Mouse (Mus musculus) forebrain, embryonic 15.5 days (tissue): Measurements from ENCODE around the gene 4933411K16Rik. TPM values are rescaled to one million over a fixed set of nuclear protein-coding genes. Genes with fewer than 3 reads are reported as not detected.

ENCODE experiments used
- ATAC-seq: fragments of 200-750 bp; cut with Nextera tagmentation; replicated peaks from 2 replicates; pipeline ENCODE4 v1.8.0; 2017; ENCODE audit warnings: mild to moderate bottlenecking, moderate TSS enrichment, moderate library complexity
- H3K27ac ChIP-seq: fragments of 300-500 bp; sonication (generic); replicated peaks from 2 replicates; pipeline ENCODE4 v1.5.1; 2015; ENCODE audit warnings: mild to moderate bottlenecking, inconsistent platforms
- H3K27me3 ChIP-seq: fragments of 300-500 bp; sonication (generic); 2 replicates; pipeline ENCODE4 v1.6.1; 2015; ENCODE audit warnings: inconsistent platforms
- H3K36me3 ChIP-seq: fragments of 300-500 bp; sonication (generic); 2 replicates; pipeline ENCODE4 v1.6.1; 2015; ENCODE audit warnings: mild to moderate bottlenecking, inconsistent platforms
- H3K4me1 ChIP-seq: fragments of 300-500 bp; sonication (generic); 2 replicates; pipeline ENCODE4 v1.6.1; 2015; ENCODE audit warnings: inconsistent platforms
- H3K4me2 ChIP-seq: fragments of 300-500 bp; sonication (generic); replicated peaks from 2 replicates; pipeline ENCODE4 v1.6.1; 2015; ENCODE audit warnings: mild to moderate bottlenecking, inconsistent platforms
- H3K4me3 ChIP-seq: fragments of 300-500 bp; sonication (generic); 2 replicates; pipeline ENCODE4 v1.5.1; 2015; ENCODE audit warnings: mild to moderate bottlenecking, inconsistent platforms
- H3K9ac ChIP-seq: fragments of 300-500 bp; sonication (generic); replicated peaks from 2 replicates; pipeline ENCODE4 v1.6.1; 2015; ENCODE audit warnings: mild to moderate bottlenecking, inconsistent platforms
- H3K9me3 ChIP-seq: fragments of 300-500 bp; sonication (generic); 2 replicates; pipeline ENCODE4 v1.6.1; 2016; ENCODE audit warnings: inconsistent platforms
- WGBS: fragments of 180-500 bp; shearing (Covaris S2); methylation state at CpG from one replicate; pipeline ENCODE4 v1.1.7; 2015; ENCODE audit warnings: mixed read lengths; 5-methylcytosine and 5-hydroxymethylcytosine counted together
- polyA plus RNA-seq: library from polyadenylated mRNA; unstranded; fragments of >200 nt; fragmentation: Nextera tagmentation; extraction: Ambion mirVana; gene quantifications from 2 replicates; pipeline ENCODE4 v1.2.1, GENCODE M21; 2015

Gene 4933411K16Rik
- polyA plus RNA-seq, 1 experiment from 2014 or later, result not detected

DNA sequence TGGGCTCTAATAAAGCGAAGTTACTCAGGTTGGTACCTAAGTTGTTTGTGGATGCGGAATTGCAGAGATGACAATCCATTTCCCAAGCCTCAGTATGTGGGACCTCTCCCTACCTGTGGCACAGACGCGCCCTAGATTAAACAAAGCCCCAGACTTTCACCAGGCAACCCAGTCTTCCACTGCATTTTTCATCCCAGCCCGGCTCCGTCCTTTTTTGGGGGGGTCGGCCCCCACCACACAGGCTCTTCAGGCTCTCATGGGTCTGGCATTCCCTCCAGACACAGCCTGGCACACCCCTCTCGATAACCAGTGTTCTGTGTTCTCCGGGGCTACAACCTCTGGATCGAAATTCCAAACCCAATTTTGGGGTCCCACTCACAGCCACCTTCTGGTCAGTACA lies 33.6 kb downstream of the 4933411K16Rik start:
- Histone ChIP-seq H3K27ac (peak overlapping the region; percentile 75), H3K27me3 (no peaks in the 10 kb centered on the region), H3K4me1 (peaks cover 20% of the 10 kb centered on the region), H3K36me3 (no peaks in the 10 kb centered on the region), H3K9me3 (no peaks in the 10 kb centered on the region), H3K4me3 (peak overlapping the region; percentile 92), H3K9ac (peak overlapping the region; percentile 85), H3K4me2 (peak overlapping the region; percentile 94)
- 5% methylated on average over 10 of the region's 10 CpGs for WGBS
- ATAC-seq, result peak; percentile 1; the same call in 1 of the 2 replicates

DNA sequence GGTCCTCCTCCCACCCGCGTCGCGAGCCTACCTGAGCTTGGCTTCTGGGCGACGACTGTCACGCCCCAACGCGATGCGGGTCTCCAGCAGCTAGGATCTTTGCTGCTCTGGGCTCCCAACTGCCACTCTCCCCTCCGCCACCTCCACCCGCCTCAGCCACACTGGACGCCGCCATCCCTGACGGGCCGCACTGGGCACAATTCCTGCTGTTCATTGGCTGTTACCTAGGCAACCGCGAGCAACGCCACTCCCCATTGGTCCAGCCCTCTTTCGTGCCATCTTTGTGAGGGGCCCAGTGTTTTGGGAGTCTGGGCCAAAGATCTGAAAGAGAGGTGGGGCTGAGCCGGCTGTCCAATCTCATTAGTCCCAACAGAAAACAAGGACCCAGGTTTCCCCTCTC lies 34.1 kb downstream of the 4933411K16Rik start, which contains the start of gene Morn4:
Gene Morn4 (minus strand): TSS at position 192 of the 400 bp plus-strand sequence.
- 0% methylated on average over 21 of the region's 21 CpGs for WGBS
- peak; percentile 85 for ATAC-seq
- Histone ChIP-seq H3K27ac (peak within 1 kb of the TSS; percentile 75), H3K9ac (peak within 1 kb of the TSS; percentile 85), H3K4me1 (peaks cover 24% of the 10 kb centered on the region), H3K36me3 (no peaks in the 10 kb centered on the region), H3K27me3 (no peaks in the 10 kb centered on the region), H3K4me3 (peak within 1 kb of the TSS; percentile 92), H3K9me3 (no peaks in the 10 kb centered on the region), H3K4me2 (peak within 1 kb of the TSS; percentile 94)

DNA sequence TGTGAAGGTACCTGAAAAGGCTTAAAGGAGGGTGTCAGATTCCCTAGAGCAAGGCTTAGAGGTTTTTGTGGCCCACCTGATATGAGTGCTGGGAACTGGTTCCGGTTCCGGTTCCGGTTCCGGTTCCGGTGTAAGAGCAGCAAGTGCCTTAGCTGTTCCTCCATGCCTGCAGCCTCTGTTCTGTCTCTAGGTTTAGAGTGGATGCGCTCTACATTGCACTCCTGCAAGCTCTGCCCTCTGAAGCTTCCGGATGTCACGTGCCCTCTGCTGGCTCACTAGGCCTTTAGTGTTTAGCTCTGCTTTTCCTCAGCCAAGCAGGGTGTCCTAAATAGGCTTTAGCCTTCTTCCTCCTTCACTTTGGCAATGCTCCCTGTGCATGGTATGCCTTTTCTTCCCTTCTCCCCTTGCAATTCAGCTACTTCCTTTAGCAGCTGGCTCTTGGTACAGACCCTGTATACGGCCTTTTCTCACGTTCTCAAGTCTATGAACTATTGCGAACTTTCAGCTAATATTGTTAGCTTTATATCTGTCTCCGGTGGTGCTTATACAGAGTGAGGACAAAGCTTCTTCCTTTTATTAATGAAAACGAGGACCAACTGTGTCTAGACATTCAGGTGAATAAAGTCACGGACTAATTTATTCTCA lies 37.2 kb downstream of the 4933411K16Rik start:
- Histone ChIP-seq H3K4me3 (peak overlapping the region; percentile 83), H3K36me3 (0 out of 2 replicates have a peak, but pooled peaks cover 6% of the 10 kb centered on the region), H3K9ac (0 out of 2 replicates have a peak overlapping the region, but pooled peaks have one; percentile 21), H3K27me3 (no peaks in the 10 kb centered on the region), H3K9me3 (no peaks in the 10 kb centered on the region), H3K4me1 (peaks cover 40% of the 10 kb centered on the region), H3K4me2 (peak overlapping the region; percentile 63), H3K27ac (peak overlapping the region; percentile 73)
- 19% methylated on average over 14 of the region's 14 CpGs for WGBS
- ATAC-seq, result no peak

DNA sequence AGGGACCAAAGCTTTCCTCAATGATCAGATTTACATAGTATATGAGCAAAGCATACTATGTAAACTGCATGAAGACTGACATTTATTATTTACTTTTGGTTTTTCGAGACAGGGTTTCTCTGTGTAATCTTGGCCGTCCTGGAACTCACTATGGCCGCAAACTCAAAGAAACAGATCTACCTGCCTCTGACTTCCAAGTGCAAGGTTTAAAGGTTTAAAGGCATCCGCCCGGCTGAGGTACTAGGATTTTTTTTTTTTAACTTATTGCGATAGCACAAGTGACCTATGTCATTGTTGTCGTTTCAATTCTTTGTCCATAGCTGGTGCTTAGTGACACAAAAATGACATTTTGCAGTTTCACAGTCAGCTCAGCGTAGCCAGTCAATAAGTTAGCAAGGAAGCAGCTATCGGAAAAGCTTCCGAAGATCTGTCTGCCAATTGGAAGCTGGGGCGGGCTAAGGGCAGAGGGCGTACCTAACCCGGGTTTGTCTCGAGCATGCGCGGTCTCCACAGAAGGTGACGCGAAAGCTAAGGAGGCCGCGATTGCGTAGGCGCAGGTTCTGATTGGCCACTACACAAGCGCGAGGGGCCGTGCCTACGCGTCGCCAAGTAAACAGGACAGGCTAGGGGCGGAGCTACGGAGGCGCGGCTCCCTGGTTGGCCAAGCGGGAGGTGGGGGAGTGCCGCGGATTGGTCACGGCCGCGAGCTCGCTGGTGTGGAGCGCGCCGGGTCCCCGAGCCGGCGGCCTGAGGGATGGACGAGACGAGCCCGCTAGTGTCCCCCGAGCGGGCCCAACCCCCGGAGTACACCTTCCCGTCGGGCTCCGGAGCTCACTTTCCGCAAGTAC lies 37.9 kb downstream of the 4933411K16Rik start, which contains the start of gene Pi4k2a:
Gene Pi4k2a (plus strand): TSS at position 723 of the 848 bp plus-strand sequence.
- Histone ChIP-seq H3K9me3 (no peaks in the 10 kb centered on the region), H3K4me1 (peaks cover 44% of the 10 kb centered on the region), H3K4me3 (peak within 1 kb of the TSS; percentile 83), H3K36me3 (0 out of 2 replicates have a peak, but pooled peaks cover 6% of the 10 kb centered on the region), H3K27me3 (no peaks in the 10 kb centered on the region), H3K9ac (peak within 1 kb of the TSS; percentile 81), H3K27ac (peak within 1 kb of the TSS; percentile 87), H3K4me2 (peak within 1 kb of the TSS; percentile 64)
- peak; percentile 98 for ATAC-seq
- 1% methylated on average over 53 of the region's 55 CpGs for WGBS

DNA sequence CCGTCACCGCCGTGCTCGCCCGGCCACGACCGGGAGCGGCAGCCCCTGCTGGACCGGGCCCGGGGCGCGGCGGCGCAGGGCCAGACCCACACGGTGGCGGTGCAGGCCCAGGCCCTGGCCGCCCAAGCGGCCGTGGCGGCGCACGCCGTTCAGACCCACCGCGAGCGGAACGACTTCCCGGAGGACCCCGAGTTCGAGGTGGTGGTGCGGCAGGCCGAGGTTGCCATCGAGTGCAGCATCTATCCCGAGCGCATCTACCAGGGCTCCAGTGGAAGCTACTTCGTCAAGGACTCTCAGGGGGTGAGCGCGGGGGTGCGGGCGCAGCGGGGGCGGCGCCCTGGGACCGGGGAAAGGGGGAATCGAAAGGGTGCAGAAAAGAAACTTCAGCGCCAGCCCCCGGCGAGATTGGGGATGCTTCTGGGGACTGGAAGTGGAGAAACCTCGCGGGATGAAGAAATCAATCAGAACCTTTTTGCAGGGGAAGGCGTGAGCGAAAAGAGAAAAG lies 38.6 kb downstream of the 4933411K16Rik start:
- under 1% methylated on average over 52 of the region's 52 CpGs for WGBS
- Histone ChIP-seq H3K27me3 (no peaks in the 10 kb centered on the region), H3K4me3 (peak overlapping the region; percentile 83), H3K9ac (peak overlapping the region; percentile 81), H3K4me2 (peak overlapping the region; percentile 64), H3K27ac (peak overlapping the region; percentile 87), H3K9me3 (no peaks in the 10 kb centered on the region), H3K4me1 (peaks cover 39% of the 10 kb centered on the region), H3K36me3 (0 out of 2 replicates have a peak, but pooled peaks cover 6% of the 10 kb centered on the region)
- ATAC-seq, result peak; percentile 70

DNA sequence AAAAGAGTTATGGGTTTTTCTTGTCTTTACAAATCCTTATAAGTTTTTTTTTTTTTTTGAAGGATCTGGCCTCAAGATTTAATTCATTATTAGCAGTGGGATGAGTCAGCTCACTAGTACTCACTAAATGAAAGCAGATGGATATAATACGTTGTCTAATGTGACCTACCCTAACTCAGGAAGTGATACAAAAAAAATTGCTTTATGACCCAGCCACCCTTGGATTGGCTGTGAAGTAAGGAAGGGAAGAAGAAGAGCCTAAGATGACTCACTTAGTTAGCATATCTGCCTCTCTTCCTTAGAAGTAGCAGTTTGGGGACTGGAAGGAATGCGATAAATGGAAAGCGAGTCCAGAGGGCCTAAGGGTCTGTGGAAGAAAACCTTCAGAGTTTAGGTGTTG lies 47.4 kb downstream of the 4933411K16Rik start:
- no peak overlapping the region for H3K27ac ChIP-seq

More for the DNA sequence above, 47.4 kb downstream of the 4933411K16Rik start:
- Histone ChIP-seq H3K4me2 (no peak overlapping the region), H3K4me3 (no peak overlapping the region), H3K4me1 (0 out of 2 replicates have a peak, but pooled peaks cover 2% of the 10 kb centered on the region), H3K9ac (no peak overlapping the region), H3K27me3 (no peaks in the 10 kb centered on the region), H3K36me3 (peaks cover 18% of the 10 kb centered on the region), H3K9me3 (no peaks in the 10 kb centered on the region)
- 97% methylated on average over 3 of the region's 3 CpGs for WGBS
- no peak for ATAC-seq

Other genes starting within 250 kb of the 4933411K16Rik start
- 34.7 and 35.1 TPM in 2 replicates for gene Frat1, start 222.3 kb upstream of the 4933411K16Rik start, polyA plus RNA-seq
- gene Frat2, start 204.1 kb upstream of the 4933411K16Rik start, polyA plus RNA-seq, result 16.9 and 17.9 TPM in 2 replicates
- gene Rrp12, start 156.1 kb upstream of the 4933411K16Rik start, polyA plus RNA-seq, result 16.7 and 17.3 TPM in 2 replicates
- gene Pgam1, start 140.3 kb upstream of the 4933411K16Rik start, polyA plus RNA-seq, result 463 and 466 TPM in 2 replicates
- 76.8 and 78.4 TPM in 2 replicates for gene Exosc1, start 118.8 kb upstream of the 4933411K16Rik start, polyA plus RNA-seq
- 88.5 and 96.9 TPM in 2 replicates for gene Zdhhc16, start 118.8 kb upstream of the 4933411K16Rik start, polyA plus RNA-seq
- 34.8 and 36.4 TPM in 2 replicates for gene Mms19, start 71.1 kb upstream of the 4933411K16Rik start, polyA plus RNA-seq
- 8.7 and 9.9 TPM in 2 replicates for gene Ubtd1, start 70.5 kb upstream of the 4933411K16Rik start, polyA plus RNA-seq
- gene Ankrd2, start 16.2 kb upstream of the 4933411K16Rik start, polyA plus RNA-seq, result 0.36 and 0.51 TPM in 2 replicates
- gene Hoga1, start 6.6 kb upstream of the 4933411K16Rik start, polyA plus RNA-seq, result 0.96 and 1.2 TPM in 2 replicates
- 163 and 169 TPM in 2 replicates for gene Morn4, start 34.1 kb downstream of the 4933411K16Rik start, polyA plus RNA-seq
- 29.4 and 33.6 TPM in 2 replicates for gene Pi4k2a, start 38.2 kb downstream of the 4933411K16Rik start, polyA plus RNA-seq
- 7.2 and 8.1 TPM in 2 replicates for gene Avpi1, start 76.8 kb downstream of the 4933411K16Rik start, polyA plus RNA-seq
- 1.7 and 2.6 TPM in 2 replicates for gene Marveld1, start 95.2 kb downstream of the 4933411K16Rik start, polyA plus RNA-seq
- 64.1 and 64.8 TPM in 2 replicates for gene Zfyve27, start 111.7 kb downstream of the 4933411K16Rik start, polyA plus RNA-seq
- 0.54 and 0.78 TPM in 2 replicates for gene Sfrp5, start 150.0 kb downstream of the 4933411K16Rik start, polyA plus RNA-seq
- 28.6 and 31.5 TPM in 2 replicates for gene Golga7b, start 195.3 kb downstream of the 4933411K16Rik start, polyA plus RNA-seq